Mouse (Mus musculus) left cerebral cortex, adult 18-20 months (tissue): ENCODE results near the gene Rin2. TPM values are rescaled to one million over a fixed set of nuclear protein-coding genes. Genes with fewer than 3 reads are reported as not detected.

ENCODE experiments used
- microRNA-seq, 2 experiments: library from miRNA; unstranded; fragments of <30 nt; microRNA quantifications; one replicate each; pipeline ENCODE4 v1.2.0; 2021
- total RNA-seq, 2 experiments: library from RNA; stranded (reverse); gene quantifications; 2 replicates each; pipeline ENCODE4 v1.2.3; 2021

Rin2 gene
- total RNA-seq, 2 experiments from 2014 or later = 19.1 to 31.7 TPM

Small RNA genes lying within 50 kb of the gene (microRNA-seq; reads per million reads assigned to microRNA genes)
- 0 reads per million in 2 experiments for gene Gm25026

Other genes with a start within 250 kb of the Rin2 start
- gene Naa20, start 226.9 kb downstream of the Rin2 start, total RNA-seq = 10 to 100 TPM; 75.5 to 84.4 TPM